Mouse (Mus musculus) myocyte (in vitro differentiated cells): ENCODE results near the gene Gtf3c6. TPM values are rescaled to one million over a fixed set of nuclear protein-coding genes. Genes with fewer than 3 reads are reported as not detected.

Experiments
- H3K27me3 ChIP-seq: one replicate; pipeline ENCODE4 v1.6.1; 2011; ENCODE audit not compliant: control insufficient read depth, insufficient read depth, insufficient read length
- H3K36me3 ChIP-seq: one replicate; pipeline ENCODE4 v1.6.1; 2011; ENCODE audit not compliant: control insufficient read depth, insufficient read depth
- H3K4me2 ChIP-seq: one replicate; pipeline ENCODE4 v1.6.1; 2011; ENCODE audit warnings: low read depth, control low read depth
- H3K4me3 ChIP-seq: one replicate; pipeline ENCODE4 v1.5.1; 2011; ENCODE audit warnings: mild to moderate bottlenecking, control low read depth, moderate library complexity
- H3K79me2 ChIP-seq: one replicate; pipeline ENCODE4 v1.6.1; 2011; ENCODE audit not compliant: control insufficient read depth, insufficient read depth
- H3ac ChIP-seq: one replicate; pipeline ENCODE4 v1.6.1; 2011; ENCODE audit not compliant: control insufficient read depth, insufficient read length
- CEBPB ChIP-seq: IDR thresholded peaks from 2 replicates; pipeline ENCODE4 v1.6.1; 2011; ENCODE audit warnings: mild to moderate bottlenecking, moderate library complexity; ENCODE audit not compliant: poor library complexity, insufficient read depth, severe bottlenecking
- E2F4 ChIP-seq: IDR thresholded peaks from one replicate; pipeline ENCODE4 v1.6.1; 2011; ENCODE audit warnings: mild to moderate bottlenecking, control low read depth, moderate library complexity; ENCODE audit not compliant: insufficient read depth
- MAX ChIP-seq: IDR thresholded peaks from one replicate; pipeline ENCODE4 v1.6.1; 2011; ENCODE audit warnings: low read depth, mild to moderate bottlenecking, control low read depth
- MYOD1 ChIP-seq, 3 experiments: IDR thresholded peaks; one replicate each; pipeline ENCODE4 v1.6.1; 2011; ENCODE audit warnings: control low read depth in 2 of 3, low read depth in 2 of 3, mild to moderate bottlenecking in 2 of 3, moderate library complexity in 1 of 3; ENCODE audit not compliant: insufficient read length in 2 of 3, control insufficient read depth in 1 of 3
- MYOG ChIP-seq, 3 experiments: IDR thresholded peaks; one replicate each; pipeline ENCODE4 v1.6.1; 2011; ENCODE audit warnings: control low read depth in 2 of 3, low read depth in 2 of 3, mild to moderate bottlenecking in 2 of 3; ENCODE audit not compliant: insufficient read length in 2 of 3, control insufficient read depth in 1 of 3, insufficient read depth in 1 of 3
- POLR2A ChIP-seq: IDR thresholded peaks from one replicate; pipeline ENCODE4 v1.6.1; 2011; ENCODE audit warnings: low read depth, mild to moderate bottlenecking, control low read depth, moderate library complexity; ENCODE audit not compliant: insufficient read length
- POLR2AphosphoS2 ChIP-seq: IDR thresholded peaks from one replicate; pipeline ENCODE4 v1.6.1; 2011; ENCODE audit warnings: low read depth, control low read depth; ENCODE audit not compliant: insufficient read length
- REST ChIP-seq: IDR thresholded peaks from one replicate; pipeline ENCODE4 v1.6.1; 2011; ENCODE audit warnings: mild to moderate bottlenecking, control low read depth, moderate library complexity; ENCODE audit not compliant: insufficient read depth, insufficient read length
- SRF ChIP-seq: IDR thresholded peaks from one replicate; pipeline ENCODE4 v1.6.1; 2011; ENCODE audit warnings: low read depth; ENCODE audit not compliant: control insufficient read depth, insufficient read length
- TCF12 ChIP-seq: IDR thresholded peaks from one replicate; pipeline ENCODE4 v1.6.1; 2011; ENCODE audit warnings: mild to moderate bottlenecking, control low read depth; ENCODE audit not compliant: poor library complexity, insufficient read depth, severe bottlenecking
- TCF3 ChIP-seq: IDR thresholded peaks from one replicate; pipeline ENCODE4 v1.6.1; 2011; ENCODE audit warnings: low read depth, control low read depth; ENCODE audit not compliant: insufficient read length
- USF1 ChIP-seq: IDR thresholded peaks from one replicate; pipeline ENCODE4 v1.6.1; 2011; ENCODE audit warnings: low read depth, mild to moderate bottlenecking, control low read depth, moderate library complexity
- polyA plus RNA-seq: library from polyadenylated mRNA; unstranded; fragments of >200 nt; fragmentation: generic; extraction: Trizol; gene quantifications from one replicate; pipeline ENCODE4 v1.2.1, GENCODE M21; 2012; ENCODE audit warnings: missing spikeins

The Gtf3c6 gene
- polyA plus RNA-seq, 1 experiment = 24.5 TPM

- no peak overlapping the region for H3K4me2 ChIP-seq
- H3K36me3 ChIP-seq = peaks cover 16% of the 10 kb centered on the region
- no peak overlapping the region for H3ac ChIP-seq
- no peaks in the 10 kb centered on the region for H3K79me2 ChIP-seq
- H3K4me3 ChIP-seq = no peak overlapping the region
- no peaks in the 10 kb centered on the region for H3K27me3 ChIP-seq
- TF ChIP-seq USF1 = no peak
- TF ChIP-seq MAX = no peak
- no peak for TF ChIP-seq TCF12
- no peak for TF ChIP-seq CEBPB
- TF ChIP-seq E2F4 = no peak
- no peak for TF ChIP-seq POLR2A
- TF ChIP-seq POLR2AphosphoS2 = no peak
- TF ChIP-seq MYOG (IDR thresholded peaks at IDR 0.05; ENCODE audit: control insufficient read depth in 1 of 3, insufficient read depth in 1 of 3, insufficient read length in 2 of 3, low read depth in 2 of 3) = no peak
- TF ChIP-seq REST = no peak
- TF ChIP-seq SRF = no peak
- TF ChIP-seq TCF3 = no peak
- no peak for TF ChIP-seq MYOD1 (IDR thresholded peaks at IDR 0.05; ENCODE audit: control insufficient read depth in 1 of 3, insufficient read length in 2 of 3, low read depth in 2 of 3)
Observed at GRCm38 (mm10) chr10:40283636-40284035, 25.7 kb upstream of the Gtf3c6 start.

- Histone ChIP-seq H3K36me3 (peaks cover 13% of the 10 kb centered on the region), H3ac (no peak overlapping the region), H3K27me3 (no peaks in the 10 kb centered on the region), H3K4me2 (no peak overlapping the region), H3K4me3 (no peak overlapping the region), H3K79me2 (no peaks in the 10 kb centered on the region)
- TF ChIP-seq POLR2A (no peak), USF1 (no peak), E2F4 (no peak), SRF (no peak), POLR2AphosphoS2 (no peak), TCF12 (no peak), REST (no peak), MAX (no peak), MYOD1 (IDR thresholded peaks at IDR 0.05; ENCODE audit: control insufficient read depth in 1 of 3, insufficient read length in 2 of 3, low read depth in 2 of 3) (no peak), TCF3 (no peak), MYOG (IDR thresholded peaks at IDR 0.05; ENCODE audit: control insufficient read depth in 1 of 3, insufficient read depth in 1 of 3, insufficient read length in 2 of 3, low read depth in 2 of 3) (no peak), CEBPB (no peak)
Observed at GRCm38 (mm10) chr10:40281565-40281964, 23.7 kb upstream of the Gtf3c6 start.

- no peak overlapping the region for H3ac ChIP-seq
- no peak overlapping the region for H3K4me3 ChIP-seq
- H3K27me3 ChIP-seq = no peaks in the 10 kb centered on the region
- H3K4me2 ChIP-seq = no peak overlapping the region
- TF ChIP-seq TCF12 (no peak), SRF (no peak), USF1 (no peak), MYOG (IDR thresholded peaks at IDR 0.05; ENCODE audit: control insufficient read depth in 1 of 3, insufficient read depth in 1 of 3, insufficient read length in 2 of 3, low read depth in 2 of 3) (no peak), TCF3 (no peak), MAX (no peak), POLR2A (no peak), E2F4 (no peak), POLR2AphosphoS2 (no peak), MYOD1 (IDR thresholded peaks at IDR 0.05; ENCODE audit: control insufficient read depth in 1 of 3, insufficient read length in 2 of 3, low read depth in 2 of 3) (no peak), REST (no peak), CEBPB (no peak)
- no peaks in the 10 kb centered on the region for H3K79me2 ChIP-seq
- H3K36me3 ChIP-seq = no peaks in the 10 kb centered on the region
Observed at GRCm38 (mm10) chr10:40278317-40278716, 20.4 kb upstream of the Gtf3c6 start.

- H3ac ChIP-seq = no peak overlapping the region
- no peaks in the 10 kb centered on the region for H3K36me3 ChIP-seq
- TF ChIP-seq MAX (no peak), POLR2A (no peak), MYOD1 (IDR thresholded peaks at IDR 0.05; ENCODE audit: control insufficient read depth in 1 of 3, insufficient read length in 2 of 3, low read depth in 2 of 3) (no peak), TCF12 (no peak), TCF3 (no peak), MYOG (IDR thresholded peaks at IDR 0.05; ENCODE audit: control insufficient read depth in 1 of 3, insufficient read depth in 1 of 3, insufficient read length in 2 of 3, low read depth in 2 of 3) (no peak), POLR2AphosphoS2 (no peak), REST (no peak), CEBPB (no peak), E2F4 (no peak)
- H3K79me2 ChIP-seq = no peaks in the 10 kb centered on the region
- H3K4me2 ChIP-seq = peak overlapping the region; percentile 30
- no peaks in the 10 kb centered on the region for H3K27me3 ChIP-seq
- no peak overlapping the region for H3K4me3 ChIP-seq
Observed at GRCm38 (mm10) chr10:40275991-40276390, 18.1 kb upstream of the Gtf3c6 start.

GRCm38 (mm10) chr10:40273938-40274337, 16.0 kb upstream of the Gtf3c6 start:
- H3ac ChIP-seq = no peak overlapping the region
- H3K79me2 ChIP-seq = no peaks in the 10 kb centered on the region
- no peak for TF ChIP-seq TCF3
- no peak for TF ChIP-seq MYOG (IDR thresholded peaks at IDR 0.05; ENCODE audit: control insufficient read depth in 1 of 3, insufficient read depth in 1 of 3, insufficient read length in 2 of 3, low read depth in 2 of 3)
- no peak for TF ChIP-seq E2F4
- TF ChIP-seq MYOD1 (IDR thresholded peaks at IDR 0.05; ENCODE audit: control insufficient read depth in 1 of 3, insufficient read length in 2 of 3, low read depth in 2 of 3) = no peak
- TF ChIP-seq TCF12 = no peak
- TF ChIP-seq CEBPB = no peak
- TF ChIP-seq REST = no peak
- no peak for TF ChIP-seq POLR2AphosphoS2
- no peak for TF ChIP-seq USF1
- TF ChIP-seq POLR2A = no peak
- no peak for TF ChIP-seq SRF
- TF ChIP-seq MAX = no peak

More at GRCm38 (mm10) chr10:40273938-40274337, 16.0 kb upstream of the Gtf3c6 start:
- H3K27me3 ChIP-seq = no peaks in the 10 kb centered on the region
- H3K4me2 ChIP-seq = no peak overlapping the region
- no peaks in the 10 kb centered on the region for H3K36me3 ChIP-seq
- H3K4me3 ChIP-seq = no peak overlapping the region
